Mouse (Mus musculus) Patski (cell line): Measurements from ENCODE around the gene Hamp2. TPM values are rescaled to one million over a fixed set of nuclear protein-coding genes. Genes with fewer than 3 reads are reported as not detected.
"Not testable (repeated sequence)": the region's sequence is repeated elsewhere in the genome, so short reads cannot be mapped to it uniquely, and the experiment has no call there.

ENCODE experiments used
- ATAC-seq: fragments of 100-300 bp; one replicate; pipeline ENCODE4 v1.8.0; 2021
- CTCF ChIA-PET: fragments of 350-600 bp; sonication (Branson Sonifier 250); formaldehyde crosslinking; loops from one replicate; lab custom pipeline; 2022; ENCODE audit warnings: inconsistent platforms; lab: Charles Lee
- POLR2A ChIA-PET: fragments of 350-600 bp; sonication (Branson Sonifier 250); formaldehyde crosslinking; loops from one replicate; lab custom pipeline; 2022; ENCODE audit warnings: antibody characterized with exemption, inconsistent platforms; lab: Charles Lee
- DNase-seq: peaks from one replicate; pipeline ENCODE4 v3.0.0-alpha.2; 2011; ENCODE audit warnings: low read depth, low spot score
- H3K27me3 ChIP-seq: fragments of 371-371 bp; one replicate; pipeline ENCODE4 v1.5.1; 2021
- CTCF ChIP-seq: fragments of 100-300 bp; IDR thresholded peaks from one replicate; pipeline ENCODE4 v1.5.1; 2021
- in situ Hi-C: fragments of 300-500 bp; cut with MboI; formaldehyde crosslinking; loops from 3 replicates; pipeline ENCODE4 v1.11.1; 2018; ENCODE audit warnings: low pct_unique_long_range_greater_than_20kb, mixed read lengths
- polyA plus RNA-seq: library from polyadenylated mRNA; unstranded; gene quantifications from one replicate; pipeline ENCODE4 v1.2.3, GENCODE M21; 2021

Hamp2 gene
- polyA plus RNA-seq, 1 experiment from 2014 or later: not detected

GRCm38 (mm10) chr7:30924071-30924470 is 410 bp downstream of the Hamp2 start:
- POLR2A ChIA-PET: interaction anchor here (1.1 kb wide), 1 partner anchor 21 kb away, joined by 4 read pairs; no protein-coding TSS in a partner anchor
- in situ Hi-C loops: no loop called here
- no peak for TF ChIP-seq CTCF
- no peak for ATAC-seq
- H3K27me3 ChIP-seq: no peaks in the 10 kb centered on the region
- CTCF ChIA-PET: no interaction called here
- no peak for DNase-seq

GRCm38 (mm10) chr7:30922490-30922889 is 2.0 kb downstream of the Hamp2 start:
- POLR2A ChIA-PET, in situ Hi-C loops: not testable (repeated sequence)

GRCm38 (mm10) chr7:30920217-30920616 is 4.3 kb downstream of the Hamp2 start:
- in situ Hi-C loops: no loop called here
- DNase-seq (no peak), ATAC-seq (no peak)
- ChIA-PET POLR2A (no interaction called here), CTCF (no interaction called here)
- peaks cover 8% of the 10 kb centered on the region for H3K27me3 ChIP-seq
- no peak for TF ChIP-seq CTCF

More at GRCm38 (mm10) chr7:30922490-30922889, 2.0 kb downstream of the Hamp2 start:
- H3K27me3 ChIP-seq, DNase-seq, CTCF ChIA-PET, ATAC-seq: not testable (repeated sequence)

- TF ChIP-seq CTCF: no peak
- peaks cover 23% of the 10 kb centered on the region for H3K27me3 ChIP-seq
- DNase-seq (no peak), ATAC-seq (no peak)
- in situ Hi-C loops: no loop called here
- POLR2A ChIA-PET: no interaction called here
- CTCF ChIA-PET: no interaction called here
These were observed 7.3 kb downstream of the Hamp2 start for GRCm38 (mm10) chr7:30917219-30917618.

GRCm38 (mm10) chr7:30916713-30917112 is 7.8 kb downstream of the Hamp2 start:
- CTCF ChIA-PET: no interaction called here
- DNase-seq (no peak), ATAC-seq (no peak)
- no peak for TF ChIP-seq CTCF
- H3K27me3 ChIP-seq: peaks cover 23% of the 10 kb centered on the region
- POLR2A ChIA-PET: no interaction called here
- in situ Hi-C loops: no loop called here

GRCm38 (mm10) chr7:30914732-30915131 is 9.7 kb downstream of the Hamp2 start, which contains the start of gene Mag:
TSS of gene Mag (minus strand) at chr7:30914873.
- peaks cover 23% of the 10 kb centered on the region for H3K27me3 ChIP-seq
- POLR2A ChIA-PET: no interaction called here
- in situ Hi-C loops: no loop called here
- ATAC-seq (no peak), DNase-seq (no peak)
- CTCF ChIA-PET: no interaction called here
- TF ChIP-seq CTCF: no peak

GRCm38 (mm10) chr7:30909773-30910172 is 14.7 kb downstream of the Hamp2 start:
- peaks cover 26% of the 10 kb centered on the region for H3K27me3 ChIP-seq
- no peak for ATAC-seq
- in situ Hi-C loops: no loop called here
- ChIA-PET CTCF (interaction anchor here (1.0 kb wide), 1 partner anchor 139 kb away, joined by 3 read pairs; no protein-coding TSS in a partner anchor), POLR2A (no interaction called here)
- TF ChIP-seq CTCF: no peak
- no peak for DNase-seq

GRCm38 (mm10) chr7:30908992-30909431 is 15.5 kb downstream of the Hamp2 start:
- H3K27me3 ChIP-seq: peaks cover 22% of the 10 kb centered on the region
- DNase-seq (no peak), ATAC-seq (no peak)
- no peak for TF ChIP-seq CTCF
- CTCF ChIA-PET: no interaction called here
- POLR2A ChIA-PET: no interaction called here
- in situ Hi-C loops: no loop called here

- H3K27me3 ChIP-seq: peaks cover 16% of the 10 kb centered on the region
- DNase-seq (no peak), ATAC-seq (no peak)
- ChIA-PET POLR2A (no interaction called here), CTCF (no interaction called here)
- TF ChIP-seq CTCF: no peak
- in situ Hi-C loops: no loop called here
These were observed 16.0 kb downstream of the Hamp2 start for GRCm38 (mm10) chr7:30908277-30908991.

GRCm38 (mm10) chr7:30904042-30904441 is 20.4 kb downstream of the Hamp2 start:
- H3K27me3 ChIP-seq: peaks cover 23% of the 10 kb centered on the region
- in situ Hi-C loops: no loop called here
- POLR2A ChIA-PET: no interaction called here
- DNase-seq (no peak), ATAC-seq (no peak)
- CTCF ChIA-PET: no interaction called here
- no peak for TF ChIP-seq CTCF

- in situ Hi-C loops: no loop called here
- POLR2A ChIA-PET: no interaction called here
- no peak for DNase-seq
These were observed 29.3 kb downstream of the Hamp2 start for GRCm38 (mm10) chr7:30895217-30895616.

More at GRCm38 (mm10) chr7:30895217-30895616, 29.3 kb downstream of the Hamp2 start:
- ATAC-seq: no peak
- CTCF ChIA-PET: no interaction called here
- TF ChIP-seq CTCF: no peak
- H3K27me3 ChIP-seq: peaks cover 15% of the 10 kb centered on the region
